Mouse (Mus musculus): ENCODE data around the gene Efcab12. TPM values are rescaled to one million over a fixed set of nuclear protein-coding genes. Genes with fewer than 3 reads are reported as not detected.

The Efcab12 gene
- polyA plus RNA-seq, 1 experiment from 2014 or later: 2.7 TPM

GRCm38 (mm10) chr6:115773966-115774413 is 64.2 kb downstream of the Efcab12 start:
- Histone ChIP-seq H3K9me3 (no peaks in the 10 kb centered on the region), H3K4me1 (replicated peaks) (peaks cover 40% of the 10 kb centered on the region), H3K36me3 (0 out of 2 replicates have a peak, but pooled peaks cover 4% of the 10 kb centered on the region), H3K9ac (peak overlapping the region; percentile 62), H3K4me3 (peak overlapping the region; percentile 85), H3K4me2 (peak overlapping the region; percentile 89), H3K27ac (replicated peaks) (peak overlapping the region; percentile 52; the same call in 1 of the 2 replicates), H3K27me3 (no peaks in the 10 kb centered on the region)
- under 1% methylated on average over 14 of the region's 14 CpGs for WGBS
- ATAC-seq (ENCODE audit: low read depth): peak; percentile 85

GRCm38 (mm10) chr6:115772604-115773003 is 65.6 kb downstream of the Efcab12 start:
- H3K9ac ChIP-seq: no peak overlapping the region
- no peaks in the 10 kb centered on the region for H3K27me3 ChIP-seq
- no peaks in the 10 kb centered on the region for H3K9me3 ChIP-seq
- ATAC-seq (ENCODE audit: low read depth): no peak
- no peak overlapping the region for H3K27ac ChIP-seq (replicated peaks)
- H3K4me1 ChIP-seq (replicated peaks): peaks cover 34% of the 10 kb centered on the region
- WGBS: 60% methylated on average over 1 of the region's 1 CpGs
- no peaks in the 10 kb centered on the region for H3K36me3 ChIP-seq
- H3K4me3 ChIP-seq: no peak overlapping the region
- no peak overlapping the region for H3K4me2 ChIP-seq

- no peak overlapping the region for H3K4me3 ChIP-seq
- 80% methylated on average over 6 of the region's 6 CpGs for WGBS
These were observed 66.0 kb downstream of the Efcab12 start for GRCm38 (mm10) chr6:115772201-115772600.

GRCm38 (mm10) chr6:115770852-115771251 is 67.4 kb downstream of the Efcab12 start:
- Histone ChIP-seq H3K27me3 (no peaks in the 10 kb centered on the region), H3K27ac (replicated peaks) (no peak overlapping the region), H3K9ac (no peak overlapping the region), H3K4me3 (no peak overlapping the region), H3K4me1 (replicated peaks) (peaks cover 19% of the 10 kb centered on the region), H3K4me2 (no peak overlapping the region), H3K9me3 (no peaks in the 10 kb centered on the region), H3K36me3 (no peaks in the 10 kb centered on the region)
- WGBS: 78% methylated on average over 4 of the region's 4 CpGs
- no peak for ATAC-seq (ENCODE audit: low read depth)

More at GRCm38 (mm10) chr6:115772201-115772600, 66.0 kb downstream of the Efcab12 start:
- no peak overlapping the region for H3K4me2 ChIP-seq
- no peak overlapping the region for H3K27ac ChIP-seq (replicated peaks)
- no peaks in the 10 kb centered on the region for H3K9me3 ChIP-seq
- no peaks in the 10 kb centered on the region for H3K27me3 ChIP-seq
- ATAC-seq (ENCODE audit: low read depth): no peak
- H3K36me3 ChIP-seq: no peaks in the 10 kb centered on the region
- no peak overlapping the region for H3K9ac ChIP-seq
- peaks cover 32% of the 10 kb centered on the region for H3K4me1 ChIP-seq (replicated peaks)

GRCm38 (mm10) chr6:115770059-115770670 is 68.0 kb downstream of the Efcab12 start:
- Histone ChIP-seq H3K4me2 (no peak overlapping the region), H3K36me3 (no peaks in the 10 kb centered on the region), H3K9ac (no peak overlapping the region), H3K27ac (replicated peaks) (no peak overlapping the region), H3K4me1 (replicated peaks) (peaks cover 12% of the 10 kb centered on the region), H3K4me3 (no peak overlapping the region), H3K27me3 (no peaks in the 10 kb centered on the region), H3K9me3 (no peaks in the 10 kb centered on the region)
- 84% methylated on average over 20 of the region's 20 CpGs for WGBS
- ATAC-seq (ENCODE audit: low read depth): no peak

GRCm38 (mm10) chr6:115768207-115768606 is 70.0 kb downstream of the Efcab12 start:
- no peaks in the 10 kb centered on the region for H3K36me3 ChIP-seq
- no peak overlapping the region for H3K9ac ChIP-seq
- no peak overlapping the region for H3K4me3 ChIP-seq
- H3K4me2 ChIP-seq: no peak overlapping the region
- H3K27ac ChIP-seq (replicated peaks): no peak overlapping the region
- peaks cover 13% of the 10 kb centered on the region for H3K4me1 ChIP-seq (replicated peaks)
- no peaks in the 10 kb centered on the region for H3K27me3 ChIP-seq
- ATAC-seq (ENCODE audit: low read depth): no peak
- 89% methylated on average over 4 of the region's 4 CpGs for WGBS
- no peaks in the 10 kb centered on the region for H3K9me3 ChIP-seq

GRCm38 (mm10) chr6:115767357-115767756 is 70.9 kb downstream of the Efcab12 start:
- 47% methylated on average over 9 of the region's 9 CpGs for WGBS
- Histone ChIP-seq H3K36me3 (no peaks in the 10 kb centered on the region), H3K27ac (replicated peaks) (no peak overlapping the region), H3K9ac (no peak overlapping the region), H3K27me3 (no peaks in the 10 kb centered on the region), H3K4me1 (replicated peaks) (peaks cover 19% of the 10 kb centered on the region), H3K9me3 (no peaks in the 10 kb centered on the region), H3K4me3 (no peak overlapping the region), H3K4me2 (no peak overlapping the region)
- ATAC-seq (ENCODE audit: low read depth): no peak

GRCm38 (mm10) chr6:115764179-115764578 is 74.0 kb downstream of the Efcab12 start:
- Histone ChIP-seq H3K4me3 (no peak overlapping the region), H3K4me2 (peak overlapping the region; percentile 31; the same call in 1 of the 2 replicates), H3K27ac (replicated peaks) (peak overlapping the region; percentile 87), H3K4me1 (replicated peaks) (peaks cover 31% of the 10 kb centered on the region), H3K36me3 (no peaks in the 10 kb centered on the region), H3K9me3 (no peaks in the 10 kb centered on the region), H3K9ac (no peak overlapping the region), H3K27me3 (no peaks in the 10 kb centered on the region)
- 6% methylated on average over 7 of the region's 7 CpGs for WGBS
- ATAC-seq (ENCODE audit: low read depth): peak; percentile 92

GRCm38 (mm10) chr6:115761995-115762756 is 76.0 kb downstream of the Efcab12 start, which contains the start of gene Tmem40:
Gene Tmem40 (minus strand): TSS chr6:115762410.
- H3K27ac ChIP-seq (replicated peaks): peak within 1 kb of the TSS; percentile 72
- no peaks in the 10 kb centered on the region for H3K9me3 ChIP-seq
- WGBS: under 1% methylated on average over 9 of the region's 9 CpGs
- no peaks in the 10 kb centered on the region for H3K36me3 ChIP-seq
- ATAC-seq (ENCODE audit: low read depth): no peak
- H3K27me3 ChIP-seq: no peaks in the 10 kb centered on the region
- 0 out of 2 replicates have a peak within 1 kb of the TSS, but pooled peaks have one; percentile 5 for H3K9ac ChIP-seq
- peak within 1 kb of the TSS; percentile 27; the same call in 1 of the 2 replicates for H3K4me2 ChIP-seq
- H3K4me3 ChIP-seq: no peak within 1 kb of the TSS
- peaks cover 31% of the 10 kb centered on the region for H3K4me1 ChIP-seq (replicated peaks)

- Histone ChIP-seq H3K9ac (no peak overlapping the region), H3K27me3 (no peaks in the 10 kb centered on the region), H3K4me2 (no peak overlapping the region), H3K4me1 (replicated peaks) (peaks cover 31% of the 10 kb centered on the region), H3K36me3 (no peaks in the 10 kb centered on the region), H3K27ac (replicated peaks) (no peak overlapping the region), H3K9me3 (no peaks in the 10 kb centered on the region), H3K4me3 (no peak overlapping the region)
- 70% methylated on average over 4 of the region's 4 CpGs for WGBS
- ATAC-seq (ENCODE audit: low read depth): no peak
These were observed 77.2 kb downstream of the Efcab12 start for GRCm38 (mm10) chr6:115760982-115761381.

All from neural tube, embryonic 13.5 days (tissue).